Mouse (Mus musculus) cerebellum, adult 2 months (tissue): ENCODE data around the gene Copg1. TPM values are rescaled to one million over a fixed set of nuclear protein-coding genes. Genes with fewer than 3 reads are reported as not detected.

Experiments used
- DNase-seq, 2 experiments: peaks; one replicate each; pipeline ENCODE4 v3.0.0; 2021
- H3K27ac ChIP-seq: fragments of 200-500 bp; 2 replicates; pipeline ENCODE4 v1.5.1; 2012; ENCODE audit warnings: low read length, control low read depth, inconsistent platforms; ENCODE audit not compliant: insufficient read depth
- H3K27me3 ChIP-seq: fragments of 200-500 bp; 2 replicates; pipeline ENCODE4 v1.6.1; 2012; ENCODE audit warnings: inconsistent platforms, mild to moderate bottlenecking, low read length, moderate library complexity; ENCODE audit not compliant: control insufficient read depth, insufficient read depth
- H3K4me1 ChIP-seq: fragments of 200-500 bp; 2 replicates; pipeline ENCODE4 v1.6.1; 2011; ENCODE audit warnings: low read length; ENCODE audit not compliant: control insufficient read depth, insufficient read depth
- H3K4me3 ChIP-seq: fragments of 200-500 bp; replicated peaks from 2 replicates; pipeline ENCODE3; 2011; ENCODE audit warnings: mild to moderate bottlenecking, low read depth, low read length, control low read depth; ENCODE audit not compliant: insufficient read depth
- CTCF ChIP-seq: fragments of 200-500 bp; IDR thresholded peaks from 2 replicates; pipeline ENCODE4 v1.5.1; 2011; ENCODE audit warnings: low read depth, mild to moderate bottlenecking, control low read depth, low read length, moderate library complexity, borderline replicate concordance; ENCODE audit not compliant: insufficient read depth
- POLR2A ChIP-seq: fragments of 200-500 bp; IDR thresholded peaks from 2 replicates; pipeline ENCODE4 v1.6.1; 2011; ENCODE audit warnings: low read length, control low read depth, borderline replicate concordance; ENCODE audit not compliant: insufficient read depth
- WGBS: fragments of 180-500 bp; shearing (Covaris S2); methylation state at CpG from one replicate; pipeline ENCODE4 v1.1.7; 2018; 5-methylcytosine and 5-hydroxymethylcytosine counted together
- polyA plus RNA-seq: library from polyadenylated mRNA; depleted of rRNA; stranded (reverse); fragments of >200 nt; gene quantifications from 2 replicates; pipeline ENCODE4 v1.2.3, GENCODE M21; 2012

The Copg1 gene
- polyA plus RNA-seq, 1 experiment: 265 TPM

DNA sequence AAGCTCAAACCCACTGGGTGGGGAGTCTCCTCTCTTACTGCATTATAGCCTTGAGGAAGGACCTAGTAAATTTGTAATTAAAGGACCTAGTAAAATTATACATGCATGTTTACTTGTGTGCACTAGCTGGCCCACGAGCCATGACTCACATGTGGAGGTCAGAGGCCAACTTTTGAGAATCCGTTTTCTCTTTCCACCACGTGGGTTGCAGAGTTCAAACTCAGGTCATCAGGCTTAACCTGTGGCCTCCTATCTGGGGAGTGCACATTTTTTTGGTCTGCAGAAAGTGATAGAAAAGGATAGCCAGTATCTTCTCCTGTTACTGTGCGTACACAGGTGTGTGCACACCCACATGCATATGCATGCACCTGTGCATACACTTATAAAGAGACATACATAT lies 8.6 kb upstream of the Copg1 start:
- no peak overlapping the region for H3K4me3 ChIP-seq
- TF ChIP-seq CTCF: no peak
- WGBS: 70% methylated on average over 4 of the region's 4 CpGs
- H3K27me3 ChIP-seq: no peaks in the 10 kb centered on the region
- H3K4me1 ChIP-seq: no peaks in the 10 kb centered on the region
- no peak for DNase-seq
- H3K27ac ChIP-seq: no peak overlapping the region

GRCm38 (mm10) chr6:87879628-87880027 lies 8.0 kb upstream of the Copg1 start:
- TF ChIP-seq CTCF (no peak), POLR2A (no peak)
- Histone ChIP-seq H3K27ac (no peak overlapping the region), H3K4me1 (no peaks in the 10 kb centered on the region), H3K4me3 (no peak overlapping the region), H3K27me3 (no peaks in the 10 kb centered on the region)
- WGBS: 64% methylated on average over 3 of the region's 3 CpGs
- no peak for DNase-seq

GRCm38 (mm10) chr6:87882221-87882620 lies 5.4 kb upstream of the Copg1 start:
- TF ChIP-seq CTCF (no peak), POLR2A (no peak)
- Histone ChIP-seq H3K27ac (no peak overlapping the region), H3K4me3 (no peak overlapping the region), H3K4me1 (no peaks in the 10 kb centered on the region), H3K27me3 (no peaks in the 10 kb centered on the region)
- DNase-seq: no peak
- WGBS: 79% methylated on average over 3 of the region's 3 CpGs

DNA sequence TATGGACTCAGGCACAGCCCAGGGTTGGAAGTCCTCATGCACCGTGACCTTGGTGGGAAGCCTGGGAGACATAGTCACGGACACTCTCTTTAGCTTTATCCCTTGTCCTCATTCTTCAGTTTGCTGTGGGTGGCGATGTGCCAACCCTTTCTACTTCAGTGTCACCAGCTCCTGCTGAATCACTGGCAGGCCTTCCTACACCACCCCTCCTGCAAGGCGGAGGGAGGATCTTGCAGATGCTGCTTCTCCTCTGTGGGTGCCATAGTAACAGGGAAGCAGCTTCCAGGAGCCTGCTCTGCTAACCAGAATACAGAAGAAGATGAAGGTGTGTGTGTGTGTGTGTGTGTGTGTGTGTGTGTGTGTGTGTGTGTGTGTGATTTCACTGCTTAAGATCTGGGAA lies 4.8 kb upstream of the Copg1 start:
- TF ChIP-seq CTCF: no peak
- TF ChIP-seq POLR2A: no peak
- WGBS: 26% methylated on average over 4 of the region's 4 CpGs
- H3K27ac ChIP-seq: no peak overlapping the region
- no peak for DNase-seq
- H3K27me3 ChIP-seq: no peaks in the 10 kb centered on the region
- no peaks in the 10 kb centered on the region for H3K4me1 ChIP-seq
- H3K4me3 ChIP-seq: no peak overlapping the region

GRCm38 (mm10) chr6:87886721-87887120 lies 893 bp upstream of the Copg1 start:
- 93% methylated on average over 1 of the region's 1 CpGs for WGBS
- TF ChIP-seq POLR2A (no peak), CTCF (no peak)
- Histone ChIP-seq H3K4me1 (peaks cover 5% of the 10 kb centered on the region; the same call in 1 of the 2 replicates), H3K4me3 (no peak overlapping the region), H3K27me3 (no peaks in the 10 kb centered on the region), H3K27ac (no peak overlapping the region)
- DNase-seq: no peak

- Histone ChIP-seq H3K27me3 (no peaks in the 10 kb centered on the region), H3K4me1 (peaks cover 31% of the 10 kb centered on the region), H3K27ac (peak overlapping the region; percentile 42), H3K4me3 (no peak overlapping the region)
- no peak for TF ChIP-seq CTCF
- no peak for TF ChIP-seq POLR2A
- WGBS: 6% methylated on average over 7 of the region's 7 CpGs
- DNase-seq: peak; percentile 82 to 87
Observed at GRCm38 (mm10) chr6:87893931-87894330, 6.3 kb downstream of the Copg1 start.

DNA sequence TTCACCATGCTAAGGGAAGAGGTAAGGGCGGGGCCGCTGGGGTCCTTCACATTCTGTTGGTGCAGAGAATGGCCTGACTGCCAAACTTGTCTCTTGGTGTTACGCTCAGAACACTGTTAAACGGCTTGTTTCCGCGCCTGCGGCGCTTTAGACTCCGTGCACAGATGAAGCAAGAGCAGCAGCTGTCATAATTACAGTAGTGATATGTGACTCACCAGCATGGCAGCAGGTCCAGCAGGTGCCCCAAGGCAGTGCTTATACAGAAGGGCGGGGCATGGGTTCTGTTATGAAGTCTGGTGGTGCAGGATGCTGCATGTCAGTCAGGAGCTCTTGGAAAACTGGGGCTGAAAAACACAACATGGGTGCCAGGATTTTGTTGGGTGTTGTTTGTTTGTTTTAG lies 10.4 kb downstream of the Copg1 start:
- 96% methylated on average over 10 of the region's 10 CpGs for WGBS
- Histone ChIP-seq H3K4me3 (no peak overlapping the region), H3K4me1 (peaks cover 29% of the 10 kb centered on the region), H3K27ac (no peak overlapping the region), H3K27me3 (no peaks in the 10 kb centered on the region)
- no peak for DNase-seq
- TF ChIP-seq CTCF (no peak), POLR2A (no peak)

DNA sequence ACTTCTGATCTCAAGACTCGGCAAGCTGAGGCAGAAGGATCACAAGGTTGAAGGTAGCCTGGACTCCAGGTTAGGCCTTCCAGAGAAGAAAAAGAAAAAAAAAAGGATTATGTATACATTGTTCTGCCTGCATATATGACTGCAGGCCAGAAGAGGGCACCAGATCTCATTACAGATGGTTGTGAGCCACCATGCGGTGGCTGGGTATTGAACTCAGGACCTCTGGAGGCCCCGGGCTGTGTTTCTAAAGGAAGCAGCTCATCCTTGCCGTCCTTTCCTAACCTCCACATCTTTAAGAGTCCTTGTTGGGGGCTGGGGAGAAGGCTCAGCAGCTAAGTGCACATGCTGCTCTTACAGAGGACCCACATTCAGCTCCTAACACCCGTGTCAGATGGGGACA lies 19.0 kb downstream of the Copg1 start:
- no peak for DNase-seq
- 0 out of 2 replicates have a peak, but pooled peaks have one; percentile 20 for TF ChIP-seq CTCF
- no peak for TF ChIP-seq POLR2A
- Histone ChIP-seq H3K4me3 (no peak overlapping the region), H3K4me1 (no peaks in the 10 kb centered on the region), H3K27ac (no peak overlapping the region), H3K27me3 (no peaks in the 10 kb centered on the region)
- 65% methylated on average over 5 of the region's 5 CpGs for WGBS
